Mouse (Mus musculus) cortical plate, adult 2 months (tissue): ENCODE results near the gene Mnd1.

ENCODE experiments used
- CTCF ChIP-seq: fragments of 200-500 bp; IDR thresholded peaks from 2 replicates; pipeline ENCODE4 v1.5.1; 2011; ENCODE audit warnings: mild to moderate bottlenecking, control low read depth, low read length; ENCODE audit not compliant: insufficient read depth; ENCODE audit errors: extremely low read depth
- POLR2A ChIP-seq: fragments of 200-500 bp; IDR thresholded peaks from 2 replicates; pipeline ENCODE4 v1.6.1; 2011; ENCODE audit warnings: mild to moderate bottlenecking, low read length, control low read depth; ENCODE audit not compliant: insufficient read depth; ENCODE audit errors: extremely low read depth

DNA sequence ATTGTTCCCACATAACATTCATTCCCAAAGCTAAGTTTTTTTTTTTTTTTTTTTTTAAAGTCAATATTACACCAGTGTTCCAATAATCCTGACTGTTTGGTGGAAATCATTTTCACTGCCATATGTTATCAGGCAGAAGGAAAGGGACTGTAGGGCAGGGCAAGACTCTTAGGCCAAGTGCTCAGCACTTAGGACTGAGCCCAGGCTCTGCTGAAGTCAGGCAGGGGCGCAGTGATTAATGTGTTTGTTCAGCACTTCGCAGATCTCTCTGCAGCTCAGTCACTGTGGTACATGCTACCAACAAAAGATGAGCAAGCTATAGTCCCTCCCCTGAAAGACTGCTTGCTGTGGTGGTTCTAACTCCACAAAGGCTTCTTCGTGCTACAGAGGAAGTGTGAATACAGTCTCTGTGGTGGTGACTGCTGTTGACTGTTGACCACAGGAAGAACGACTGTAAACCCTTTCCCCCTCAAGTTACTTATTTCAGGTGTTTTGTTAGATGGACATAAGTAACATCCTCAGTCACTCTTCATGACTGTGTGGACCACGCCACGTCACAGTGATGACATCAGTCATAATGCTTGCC is 29.8 kb downstream of the Mnd1 start:
- TF ChIP-seq POLR2A: no peak
- no peak for TF ChIP-seq CTCF
